Mouse (Mus musculus) ES-E14 (cell line): ENCODE results near the gene Hoxa5. TPM values are rescaled to one million over a fixed set of nuclear protein-coding genes. Genes with fewer than 3 reads are reported as not detected.

Experiments
- DNase-seq: peaks from one replicate; pipeline ENCODE4 v3.0.0-alpha.2; 2013; ENCODE audit warnings: low read depth, low spot score
- H3K27ac ChIP-seq: 2 replicates; pipeline ENCODE4 v1.5.1; 2012; ENCODE audit warnings: low read depth, mild to moderate bottlenecking, low read length, moderate library complexity, mixed read lengths; ENCODE audit not compliant: poor library complexity, insufficient read depth, severe bottlenecking
- H3K36me3 ChIP-seq: 2 replicates; pipeline ENCODE4 v1.6.1; 2012; ENCODE audit warnings: mild to moderate bottlenecking, low read length, moderate library complexity, mixed read lengths; ENCODE audit not compliant: control insufficient read depth, poor library complexity, insufficient read depth, severe bottlenecking
- H3K4me1 ChIP-seq, 2 experiments: fragments of 150-350 bp in 1 of 2; sonication (generic) in 1 of 2; 2 replicates each; pipeline ENCODE4 v1.6.1; 2012; ENCODE audit warnings: low read length in 2 of 2, mild to moderate bottlenecking in 1 of 2, mixed read lengths in 1 of 2; ENCODE audit not compliant: control insufficient read depth in 2 of 2, insufficient read depth in 2 of 2, poor library complexity in 1 of 2
- H3K4me3 ChIP-seq, 2 experiments: fragments of 150-350 bp in 1 of 2; sonication (generic) in 1 of 2; 2 replicates each; pipeline ENCODE4 v1.5.1; 2012; ENCODE audit warnings: low read length in 2 of 2, low read depth in 1 of 2, mild to moderate bottlenecking in 1 of 2, mixed read lengths in 1 of 2; ENCODE audit not compliant: insufficient read depth in 1 of 2, poor library complexity in 1 of 2, severe bottlenecking in 1 of 2
- H3K9ac ChIP-seq: 2 replicates; pipeline ENCODE4 v1.6.1; 2012; ENCODE audit warnings: low read depth, mild to moderate bottlenecking, low read length, mixed read lengths; ENCODE audit not compliant: poor library complexity, insufficient read depth, severe bottlenecking
- H3K9me3 ChIP-seq: fragments of 150-350 bp; sonication (generic); 2 replicates; pipeline ENCODE4 v1.6.1; 2012; ENCODE audit warnings: low read depth, mild to moderate bottlenecking, low read length; ENCODE audit not compliant: control insufficient read depth, insufficient read depth
- CHD2 ChIP-seq: IDR thresholded peaks from 2 replicates; pipeline ENCODE4 v1.6.1; 2014; ENCODE audit warnings: mild to moderate bottlenecking, low read depth, low read length, inconsistent platforms
- HCFC1 ChIP-seq: IDR thresholded peaks from 2 replicates; pipeline ENCODE4 v1.6.1; 2012; ENCODE audit warnings: low read length, inconsistent platforms, borderline replicate concordance; ENCODE audit not compliant: insufficient read depth
- MAFK ChIP-seq: IDR thresholded peaks from 2 replicates; pipeline ENCODE4 v1.6.1; 2014; ENCODE audit warnings: mild to moderate bottlenecking, low read depth, low read length, inconsistent platforms; ENCODE audit not compliant: insufficient read depth
- ZC3H11A ChIP-seq: IDR thresholded peaks from 2 replicates; pipeline ENCODE4 v1.6.1; 2012; ENCODE audit warnings: low read depth, mild to moderate bottlenecking, inconsistent platforms, low read length, borderline replicate concordance
- ZNF384 ChIP-seq: IDR thresholded peaks from 2 replicates; pipeline ENCODE4 v1.6.1; 2012; ENCODE audit warnings: low read depth, low read length, inconsistent platforms
- in situ Hi-C, 2 experiments: fragments of 600-800 bp; cut with MboI; formaldehyde crosslinking; loops; one replicate each; pipeline ENCODE4 v1.15.1; 2025; ENCODE audit warnings: low sequenced_read_pairs in 2 of 2, inconsistent platforms in 1 of 2; ENCODE audit not compliant: unreplicated experiment in 2 of 2
- total RNA-seq: library from RNA; depleted of rRNA; stranded (reverse); fragments of 300-350 nt; gene quantifications from 2 replicates; pipeline ENCODE4 v1.2.3, GENCODE M21; 2012

Hoxa5 gene
- total RNA-seq, 1 experiment: 0.49 TPM

GRCm38 (mm10) chr6:52251177-52251879 is 46.9 kb upstream of the Hoxa5 start:
- H3K4me3 ChIP-seq: no peak overlapping the region
- H3K9ac ChIP-seq: no peak overlapping the region
- H3K36me3 ChIP-seq: no peaks in the 10 kb centered on the region
- H3K9me3 ChIP-seq: no peaks in the 10 kb centered on the region
- no peak for TF ChIP-seq ZNF384
- no peak for TF ChIP-seq HCFC1
- TF ChIP-seq MAFK: no peak
- no peak for TF ChIP-seq ZC3H11A
- TF ChIP-seq CHD2: no peak
- no peak overlapping the region for H3K27ac ChIP-seq
- in situ Hi-C loops: loop anchor here (10.0 to 25.0 kb wide), 2 partner anchors 63 to 1036 kb away; partner anchors contain the start of genes Creb5 (in 1 of the 2) and Evx1 (in 1 of the 2)
- H3K4me1 ChIP-seq: peaks cover 0 to 2% of the 10 kb centered on the region in 2 experiments; a peak in 1 of 4 replicates
- DNase-seq: no peak

GRCm38 (mm10) chr6:52249826-52250225 is 45.4 kb upstream of the Hoxa5 start:
- no peak for DNase-seq
- Histone ChIP-seq H3K4me3 (no peak overlapping the region), H3K9me3 (no peaks in the 10 kb centered on the region), H3K36me3 (no peaks in the 10 kb centered on the region), H3K4me1 (peaks cover 0 to 2% of the 10 kb centered on the region in 2 experiments; a peak in 1 of 4 replicates), H3K9ac (no peak overlapping the region), H3K27ac (no peak overlapping the region)
- in situ Hi-C loops: loop anchor here (10.0 to 25.0 kb wide), 2 partner anchors 65 to 1037 kb away; partner anchors contain the start of genes Creb5 (in 1 of the 2) and Evx1 (in 1 of the 2)
- no peak for TF ChIP-seq CHD2
- no peak for TF ChIP-seq ZC3H11A
- TF ChIP-seq MAFK: no peak
- TF ChIP-seq HCFC1: no peak
- no peak for TF ChIP-seq ZNF384

- in situ Hi-C loops: no loop called here
- DNase-seq: no peak
- H3K9ac ChIP-seq: no peak overlapping the region
- H3K4me3 ChIP-seq: no peak overlapping the region; a peak in 1 of 4 replicates
- H3K4me1 ChIP-seq: peaks cover 0 to 2% of the 10 kb centered on the region in 2 experiments; a peak in 1 of 4 replicates
- H3K9me3 ChIP-seq: no peaks in the 10 kb centered on the region
- TF ChIP-seq ZNF384: no peak
- no peak for TF ChIP-seq MAFK
- TF ChIP-seq HCFC1: no peak
- no peak for TF ChIP-seq CHD2
- TF ChIP-seq ZC3H11A: no peak
- no peaks in the 10 kb centered on the region for H3K36me3 ChIP-seq
- no peak overlapping the region for H3K27ac ChIP-seq
These were observed 45.0 kb upstream of the Hoxa5 start for GRCm38 (mm10) chr6:52249415-52249738.

GRCm38 (mm10) chr6:52248638-52249414 is 44.4 kb upstream of the Hoxa5 start:
- H3K9me3 ChIP-seq: no peaks in the 10 kb centered on the region
- TF ChIP-seq HCFC1: no peak
- TF ChIP-seq ZC3H11A: no peak
- TF ChIP-seq MAFK: no peak
- TF ChIP-seq CHD2: no peak
- TF ChIP-seq ZNF384: no peak
- in situ Hi-C loops: no loop called here
- no peaks in the 10 kb centered on the region for H3K36me3 ChIP-seq
- no peak overlapping the region for H3K27ac ChIP-seq
- H3K9ac ChIP-seq: no peak overlapping the region
- no peak overlapping the region for H3K4me3 ChIP-seq
- peaks cover 0 to 2% of the 10 kb centered on the region in 2 experiments; a peak in 1 of 4 replicates for H3K4me1 ChIP-seq
- DNase-seq: no peak
